Mouse (Mus musculus): ENCODE measurements around the gene Ccdc92.
A peak's percentile ranks its signal among the peaks of the same experiment; 100 is the strongest.

Ccdc92 gene

DNA sequence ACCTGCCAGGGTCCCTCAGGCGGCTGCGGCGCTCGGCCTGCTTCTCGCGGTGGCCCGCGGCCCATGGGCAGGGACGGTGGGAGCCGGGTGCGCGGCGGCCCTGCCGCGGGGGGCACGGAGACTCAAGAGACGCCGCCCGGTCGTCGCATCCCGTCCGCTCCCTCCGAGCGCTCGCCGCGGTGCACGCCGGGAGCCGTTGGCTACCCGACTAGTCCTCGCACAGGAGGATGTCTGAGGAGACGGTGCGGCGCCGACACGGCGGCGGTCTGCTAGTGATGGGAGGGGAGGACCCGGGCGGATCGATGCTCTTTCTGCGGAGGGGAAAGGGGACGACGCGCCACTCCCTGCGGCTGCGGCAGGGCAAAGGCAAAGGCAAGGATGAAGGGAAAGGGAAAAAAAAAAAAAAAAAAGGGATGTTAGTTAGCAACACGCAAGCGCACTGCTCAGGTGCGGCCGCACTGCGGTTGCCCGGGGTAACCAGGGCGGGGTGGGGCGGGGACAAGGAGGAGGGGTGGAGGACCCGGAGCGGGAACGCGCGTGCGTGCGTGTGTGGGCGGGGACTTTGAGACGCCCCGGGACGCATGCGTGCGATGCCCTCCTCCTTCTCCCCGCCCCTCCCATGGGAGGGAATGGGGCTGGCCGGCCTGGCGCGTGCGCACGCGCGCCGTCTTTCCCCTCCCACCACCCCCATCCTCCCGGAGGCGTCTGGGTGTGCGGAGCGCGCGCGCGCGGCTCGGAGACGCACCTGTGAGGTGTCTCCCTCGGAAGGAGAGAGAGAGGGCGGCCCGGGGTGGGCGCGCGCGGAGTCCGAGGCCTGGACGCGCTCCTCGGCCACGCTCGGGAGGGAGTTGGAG is at the start of gene Ccdc92, which contains the start of gene Zfp664:
Gene Ccdc92, minus strand, starts transcription at position 412 of the 854 bp plus-strand sequence.
Gene Zfp664, plus strand, starts transcription at position 679 of the 854 bp plus-strand sequence.
- DNase-seq (ENCODE audit: low spot score) = peak; percentile 97

DNA sequence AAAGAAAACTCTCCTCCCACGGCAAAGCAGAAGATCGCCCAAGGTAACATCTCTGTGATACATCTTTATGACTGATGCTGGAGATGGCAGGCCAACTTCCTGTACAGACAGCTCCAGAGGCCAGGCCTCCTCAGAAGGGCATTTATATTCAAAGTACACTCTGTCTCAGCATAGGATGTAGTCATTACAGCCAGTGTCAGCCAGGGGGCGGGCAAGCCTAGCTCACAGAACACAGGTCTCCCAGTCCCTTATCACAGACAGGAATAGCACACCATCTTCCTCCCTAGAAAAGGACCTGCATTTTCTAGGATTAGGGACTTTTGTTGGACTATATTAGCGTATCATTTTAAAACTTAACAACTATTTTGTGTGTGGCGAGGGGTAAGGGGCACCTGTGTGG is 46.6 kb upstream of the Ccdc92 start:
- peak; percentile 78 for DNase-seq (ENCODE audit: low spot score)

DNA sequence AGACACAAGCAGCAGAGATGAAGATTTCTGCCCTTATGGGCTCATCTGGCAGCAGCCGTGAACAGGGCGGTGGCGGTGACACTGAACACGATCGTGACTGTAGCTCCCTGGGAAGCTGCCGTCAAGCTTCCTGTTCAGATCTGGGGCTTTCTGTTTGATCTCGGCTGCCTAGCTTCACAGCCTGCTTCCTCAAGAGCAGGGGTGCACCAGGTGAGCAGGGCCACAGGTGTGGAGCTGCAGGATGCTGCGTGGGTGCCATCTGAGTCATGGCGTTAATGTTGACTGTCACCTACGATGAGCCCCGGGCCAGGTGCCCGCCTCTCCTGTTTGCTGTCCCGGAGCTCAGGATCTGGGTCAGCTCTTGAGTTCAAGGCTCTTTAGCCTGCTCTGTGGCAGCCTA is 44.7 kb upstream of the Ccdc92 start:
- no peak for DNase-seq (ENCODE audit: low spot score)

DNA sequence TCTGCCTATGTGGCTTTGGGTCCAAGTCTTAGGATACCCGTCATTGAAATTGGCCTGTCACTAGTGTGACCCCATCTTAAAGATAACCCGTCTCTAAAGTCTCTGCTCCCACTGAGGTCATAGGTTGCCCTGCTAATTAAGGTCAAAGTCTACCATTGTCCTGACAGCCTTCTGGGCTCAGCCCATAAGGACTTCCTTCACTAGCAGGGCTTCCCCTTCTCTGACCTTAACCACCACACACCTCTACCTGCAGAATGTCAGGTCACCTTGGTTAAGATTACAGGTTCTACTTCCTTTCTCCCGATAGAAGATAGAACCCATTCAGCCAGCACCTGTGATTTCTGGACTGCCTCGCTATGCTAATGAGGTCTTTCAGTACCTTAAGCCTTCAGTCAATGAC is 41.6 kb upstream of the Ccdc92 start:
- no peak for DNase-seq (ENCODE audit: low spot score)

DNA sequence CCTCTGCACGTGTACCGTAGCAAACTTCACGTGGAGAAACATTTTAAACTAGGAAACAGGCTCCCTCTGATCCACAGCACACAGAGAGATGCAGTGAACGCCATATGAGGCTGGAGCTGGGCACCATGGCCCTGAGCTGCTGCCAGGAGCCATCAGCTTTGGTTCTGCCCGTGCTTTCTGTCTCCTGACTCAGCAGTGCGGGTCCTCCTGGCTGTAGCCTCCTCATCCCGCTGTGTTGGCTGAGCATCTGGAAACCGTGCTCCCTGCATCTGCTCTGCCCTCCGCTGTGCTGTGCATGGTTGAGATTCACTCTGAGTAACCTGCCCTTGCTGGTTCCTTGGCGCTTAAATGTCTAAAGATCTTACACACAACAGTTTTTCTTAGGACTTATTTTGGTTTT is 40.0 kb upstream of the Ccdc92 start:
- no peak for DNase-seq (ENCODE audit: low spot score)

DNA sequence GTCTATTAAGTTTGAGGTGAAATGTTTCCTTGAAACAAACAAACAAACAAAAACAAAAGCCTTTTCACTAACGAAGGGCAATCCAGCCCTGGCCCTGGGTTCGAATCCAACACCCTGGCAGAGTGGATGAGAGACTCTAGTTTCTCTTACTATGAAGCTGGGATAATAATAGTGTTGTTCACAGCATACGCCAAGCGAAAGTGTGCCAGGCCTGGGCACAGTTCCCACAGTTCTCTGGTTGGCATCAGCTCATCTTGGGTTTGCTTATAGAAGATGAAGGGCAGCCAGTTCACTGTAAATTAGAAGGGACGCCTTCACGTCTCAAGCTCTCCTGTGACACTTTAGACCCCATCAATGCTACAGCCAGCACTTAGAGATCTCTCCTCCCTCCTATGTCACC is 39.5 kb upstream of the Ccdc92 start:
- no peak for DNase-seq (ENCODE audit: low spot score)

DNA sequence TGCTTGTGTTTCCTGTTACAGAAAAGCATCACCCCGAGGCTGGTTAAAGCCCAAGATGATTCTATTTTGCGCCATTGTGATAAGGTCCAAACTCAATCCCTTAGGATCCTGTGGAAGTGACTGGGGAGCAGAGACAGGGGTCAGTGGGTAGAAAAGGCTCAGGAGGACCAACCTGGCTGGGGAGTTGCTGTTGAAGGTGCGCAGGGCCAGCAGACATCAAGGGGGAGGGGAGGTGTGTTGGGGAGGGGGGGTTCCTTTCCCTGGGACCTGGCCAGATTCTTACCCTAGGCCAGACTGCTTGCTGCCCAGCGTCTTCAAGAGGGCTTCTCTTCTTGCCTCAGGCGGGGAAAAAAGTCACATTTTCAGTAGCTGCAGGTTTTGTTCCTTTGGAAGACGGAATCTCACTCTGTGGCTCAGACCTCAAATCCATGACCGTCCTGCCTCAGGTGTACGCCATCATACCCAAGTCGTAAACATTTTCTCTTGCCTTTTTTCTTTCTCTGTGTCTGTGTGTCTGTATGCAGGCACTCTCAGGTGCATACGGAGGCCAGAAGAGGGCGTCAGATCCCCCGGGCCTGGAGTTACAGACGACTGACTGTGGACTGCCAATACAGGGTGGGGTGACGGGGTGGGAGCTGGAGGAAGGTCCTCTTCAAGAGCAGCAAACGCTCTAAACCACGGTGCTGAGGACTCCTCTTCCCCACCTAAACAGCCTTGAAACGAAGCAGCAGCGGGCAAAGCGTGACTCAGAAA is 38.7 kb upstream of the Ccdc92 start:
- DNase-seq (ENCODE audit: low spot score) = no peak

DNA sequence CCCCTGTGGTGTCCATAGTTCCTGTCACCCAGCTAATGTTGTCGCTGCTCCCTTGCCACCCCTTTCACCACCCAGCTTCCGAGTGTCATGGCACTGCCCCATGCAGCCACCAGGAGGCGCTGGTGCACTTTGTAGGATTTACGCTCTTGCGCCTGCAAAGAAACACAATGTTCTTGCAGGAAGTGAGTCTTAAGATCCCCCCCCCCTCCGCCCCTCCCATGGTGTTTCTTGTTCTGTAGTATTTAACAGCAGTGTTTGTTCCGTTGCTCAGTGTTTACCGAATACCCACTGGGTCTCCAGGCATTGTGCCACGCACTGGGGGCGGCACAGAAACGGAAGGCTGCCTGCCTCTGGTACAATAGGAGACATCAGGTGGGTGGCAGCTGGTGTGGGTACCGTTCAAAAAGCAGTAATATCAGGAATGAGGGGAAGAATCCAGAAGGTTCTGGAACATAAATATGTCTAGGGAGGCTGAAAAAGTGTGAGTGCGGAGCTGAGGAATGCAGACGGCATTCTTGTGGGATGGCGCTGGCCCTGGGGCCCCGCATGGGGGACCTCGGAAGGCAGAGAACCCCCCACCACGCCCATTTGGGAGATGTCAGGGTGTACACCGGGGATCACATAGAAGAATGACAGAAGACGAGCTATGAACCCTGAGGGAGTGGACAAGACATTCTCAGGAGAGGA is 37.9 kb upstream of the Ccdc92 start:
- DNase-seq (ENCODE audit: low spot score) = peak; percentile 79

DNA sequence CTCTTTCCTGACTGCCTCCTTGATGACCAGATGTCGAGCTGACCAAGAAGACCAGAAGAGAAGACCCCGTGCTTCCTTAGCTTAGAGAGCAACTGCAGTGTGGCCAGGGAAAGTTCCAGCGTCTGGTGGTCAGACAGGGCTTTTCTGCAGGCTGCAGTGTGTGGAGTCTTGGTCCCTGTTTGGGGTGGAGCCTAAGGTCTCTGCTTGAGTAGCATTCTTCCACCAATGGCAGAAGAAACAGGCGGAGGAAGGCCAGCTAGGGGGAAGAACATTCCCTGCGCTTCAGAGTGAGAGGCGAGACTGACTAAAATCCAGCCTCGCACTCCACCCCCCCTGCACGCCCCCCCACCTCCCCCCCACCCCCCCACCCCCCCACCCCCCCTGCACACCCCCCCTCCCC is 33.9 kb upstream of the Ccdc92 start:
- no peak for DNase-seq (ENCODE audit: low spot score)

DNA sequence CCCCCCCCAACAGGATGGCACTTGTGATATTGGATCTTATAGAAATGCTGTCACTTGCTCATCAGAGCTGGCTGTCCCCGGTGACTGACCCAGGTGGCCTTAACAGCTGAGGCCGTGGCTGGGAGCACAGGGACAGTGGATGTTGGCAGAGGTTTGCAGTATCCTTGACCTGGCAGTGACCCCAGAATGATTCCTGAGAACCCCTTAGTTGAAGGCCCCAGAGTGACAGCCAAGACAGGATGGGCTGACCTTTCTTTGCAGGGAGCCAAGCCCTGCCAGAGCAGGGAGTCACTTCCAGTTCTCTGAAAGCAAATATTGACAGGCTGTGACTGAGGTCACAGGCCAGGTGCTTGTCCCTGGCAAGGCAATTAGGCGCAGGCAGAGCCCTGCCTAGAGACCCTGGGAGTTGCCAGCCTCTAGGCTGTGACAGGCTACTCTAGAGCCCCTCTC is 29.7 kb upstream of the Ccdc92 start:
- DNase-seq (ENCODE audit: low spot score) = no peak

DNA sequence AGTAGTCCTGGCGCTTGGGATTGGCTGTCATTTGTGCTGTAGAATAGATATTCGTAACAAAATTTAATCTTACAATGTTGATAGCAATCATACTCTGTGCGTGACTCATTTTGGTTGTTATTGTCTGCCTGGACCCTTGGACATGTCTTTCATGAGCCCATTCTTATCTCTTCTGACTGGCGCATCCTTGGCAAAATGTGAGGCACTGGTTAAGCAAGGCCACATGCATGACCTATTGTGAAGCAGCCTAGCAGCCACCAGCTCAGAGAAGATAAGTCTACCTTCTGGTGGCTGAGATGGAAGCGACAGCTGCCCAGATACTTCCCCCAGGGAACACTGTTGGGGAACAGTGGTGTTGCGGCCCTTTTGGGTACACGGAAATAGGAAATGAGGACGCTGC is 26.4 kb upstream of the Ccdc92 start:
- no peak for DNase-seq (ENCODE audit: low spot score)

DNA sequence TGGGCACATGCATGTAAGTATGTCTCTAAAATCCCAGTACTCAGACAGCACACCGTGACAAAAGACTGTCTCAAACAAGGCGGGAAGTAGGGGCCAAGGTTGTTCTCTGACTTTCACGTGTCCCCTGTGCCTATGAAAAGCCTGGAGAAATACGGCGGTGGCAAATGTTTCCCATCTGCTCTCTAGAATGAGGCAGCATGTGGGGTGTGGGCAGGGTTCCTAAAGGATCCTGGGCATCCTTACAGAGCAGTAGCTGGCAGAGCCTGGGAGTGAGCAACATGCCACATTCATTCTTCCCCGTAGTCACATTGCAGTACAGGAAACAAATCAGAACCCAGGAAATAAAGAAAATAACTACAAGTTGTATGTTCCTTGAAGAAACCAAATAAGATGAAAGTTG is 21.7 kb upstream of the Ccdc92 start:
- DNase-seq (ENCODE audit: low spot score) = no peak

DNA sequence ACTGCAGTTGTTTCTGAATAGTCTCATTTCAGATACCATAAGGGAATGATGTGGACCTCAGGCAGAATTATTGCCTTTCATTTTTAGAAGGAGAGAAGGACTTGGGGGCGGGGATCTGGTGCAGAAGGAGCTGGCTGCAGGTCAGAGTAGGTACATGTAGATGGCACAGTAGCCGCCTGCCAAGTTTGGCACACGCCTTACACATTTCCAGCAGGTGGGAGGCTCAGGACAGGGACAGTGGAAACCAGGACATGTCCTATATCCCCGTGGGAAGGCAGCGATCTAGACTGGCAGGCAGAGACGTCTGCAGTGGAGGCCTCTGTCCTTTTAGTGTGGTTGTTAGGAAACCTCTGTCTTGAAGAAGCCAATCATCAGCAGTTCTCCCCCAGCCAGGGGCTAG is 17.6 kb upstream of the Ccdc92 start:
- no peak for DNase-seq (ENCODE audit: low spot score)

DNA sequence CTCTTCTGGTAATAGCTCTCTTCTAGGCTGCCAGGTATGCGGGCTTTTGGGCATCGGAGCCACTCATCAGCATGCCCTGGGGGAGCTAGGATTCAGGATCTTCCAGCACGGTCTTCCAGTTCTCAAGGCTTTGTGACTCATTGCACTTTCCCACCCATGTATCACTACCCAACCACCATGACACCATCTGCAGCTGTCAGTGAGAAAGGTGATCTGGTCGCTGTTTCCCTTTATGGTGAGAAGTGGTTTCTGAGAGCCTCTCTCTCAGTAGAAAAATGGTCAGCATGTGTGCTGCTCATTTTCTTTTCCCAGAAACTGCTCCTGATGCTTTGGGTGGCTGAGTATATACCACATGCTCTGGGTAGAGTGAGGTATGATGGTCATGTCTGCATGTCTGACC is 17.0 kb upstream of the Ccdc92 start:
- no peak for DNase-seq (ENCODE audit: low spot score)

DNA sequence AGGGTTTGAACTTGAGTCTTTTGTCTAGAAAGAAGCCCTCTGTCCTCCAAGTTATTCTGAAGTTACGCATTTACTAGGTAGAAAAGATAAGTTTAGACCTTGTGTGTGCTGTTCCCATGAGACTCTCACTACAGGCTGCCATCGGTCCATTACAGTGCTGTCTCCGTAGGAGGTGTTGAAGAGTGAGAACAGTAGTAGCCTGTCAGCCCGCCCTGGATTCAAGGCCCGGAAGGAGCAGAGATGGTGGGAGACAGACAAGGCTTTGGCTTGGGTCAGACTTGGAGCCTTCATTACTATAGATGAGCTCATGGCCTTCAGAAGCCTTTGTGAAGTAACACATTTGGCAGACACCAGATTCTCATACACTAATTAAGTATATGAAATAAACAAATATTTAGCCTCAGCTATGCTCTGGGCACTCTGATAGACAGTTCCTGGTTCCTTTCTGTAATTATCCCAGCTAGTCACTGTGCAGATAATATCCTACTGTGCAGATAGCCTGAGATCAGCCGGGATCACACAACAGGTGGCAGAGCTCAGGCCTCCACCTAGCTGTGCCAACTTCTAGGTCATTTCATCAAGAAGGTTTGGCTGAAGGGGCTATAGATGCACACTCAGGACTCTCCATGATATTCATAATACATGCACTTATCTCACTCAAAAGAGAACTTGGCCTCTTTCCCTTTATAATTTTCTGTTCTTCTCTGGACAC is 11.8 kb upstream of the Ccdc92 start:
- no peak for DNase-seq (ENCODE audit: low spot score)

DNA sequence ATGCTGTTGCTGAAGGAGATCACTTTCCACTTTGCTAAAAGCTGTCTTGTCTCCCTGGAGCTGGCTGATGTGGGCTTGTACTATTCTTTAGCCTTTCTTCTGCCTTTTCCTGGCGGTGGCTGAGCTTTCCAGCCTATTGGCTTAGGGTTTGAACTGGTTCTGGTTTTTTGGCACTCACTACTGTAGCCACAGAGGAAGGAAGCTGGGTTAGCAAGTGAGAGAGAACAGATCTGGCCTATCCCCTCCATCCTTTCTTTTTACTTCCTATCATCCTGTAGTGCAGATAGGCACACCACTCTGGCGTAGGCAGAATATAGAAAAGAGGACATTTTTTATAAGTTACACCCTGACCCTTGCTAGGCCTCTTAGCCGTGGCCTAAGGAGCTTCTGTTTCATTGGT is 10.9 kb upstream of the Ccdc92 start:
- no peak for DNase-seq (ENCODE audit: low spot score)

DNA sequence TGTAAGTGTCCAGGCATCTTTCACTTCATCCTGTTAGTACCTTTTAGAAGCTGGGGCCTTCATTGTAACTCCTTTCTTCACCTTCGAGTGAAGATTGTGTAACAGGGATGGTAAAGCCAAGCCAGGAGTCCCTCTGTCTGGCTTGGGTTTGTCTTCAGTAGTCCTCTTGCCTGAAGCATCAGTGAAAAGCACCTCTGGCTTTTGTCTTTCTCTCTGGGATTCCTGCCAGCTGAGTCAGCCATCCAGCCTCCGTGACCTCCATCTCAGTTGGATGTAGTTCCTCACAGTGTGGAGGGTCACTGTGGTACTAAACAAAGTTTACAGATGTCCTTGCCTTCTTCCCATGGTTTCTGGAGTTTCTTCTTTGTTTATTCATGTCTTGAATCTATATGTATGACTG is 9.8 kb upstream of the Ccdc92 start:
- peak; percentile 45 for DNase-seq (ENCODE audit: low spot score)

DNA sequence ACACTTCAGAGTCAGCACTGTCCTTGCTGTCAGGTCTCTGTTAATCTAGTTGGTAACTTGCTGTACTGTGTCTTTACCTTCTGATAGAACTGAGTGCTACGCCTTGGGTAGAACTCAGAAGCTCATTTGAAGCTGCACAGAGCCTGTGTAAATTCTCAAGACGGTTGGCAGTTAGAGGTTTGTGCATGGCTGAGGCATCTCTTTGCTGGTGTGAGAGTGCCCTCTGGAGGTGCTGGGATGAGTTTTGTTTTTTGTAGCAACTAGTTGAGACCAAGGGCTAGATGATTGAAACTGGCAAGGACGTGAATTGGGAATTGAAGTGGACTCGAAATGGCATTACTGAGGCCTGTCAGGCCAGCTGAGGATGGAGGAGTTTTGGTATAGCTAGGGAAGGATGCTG is 6.8 kb upstream of the Ccdc92 start:
- peak; percentile 40 for DNase-seq (ENCODE audit: low spot score)

DNA sequence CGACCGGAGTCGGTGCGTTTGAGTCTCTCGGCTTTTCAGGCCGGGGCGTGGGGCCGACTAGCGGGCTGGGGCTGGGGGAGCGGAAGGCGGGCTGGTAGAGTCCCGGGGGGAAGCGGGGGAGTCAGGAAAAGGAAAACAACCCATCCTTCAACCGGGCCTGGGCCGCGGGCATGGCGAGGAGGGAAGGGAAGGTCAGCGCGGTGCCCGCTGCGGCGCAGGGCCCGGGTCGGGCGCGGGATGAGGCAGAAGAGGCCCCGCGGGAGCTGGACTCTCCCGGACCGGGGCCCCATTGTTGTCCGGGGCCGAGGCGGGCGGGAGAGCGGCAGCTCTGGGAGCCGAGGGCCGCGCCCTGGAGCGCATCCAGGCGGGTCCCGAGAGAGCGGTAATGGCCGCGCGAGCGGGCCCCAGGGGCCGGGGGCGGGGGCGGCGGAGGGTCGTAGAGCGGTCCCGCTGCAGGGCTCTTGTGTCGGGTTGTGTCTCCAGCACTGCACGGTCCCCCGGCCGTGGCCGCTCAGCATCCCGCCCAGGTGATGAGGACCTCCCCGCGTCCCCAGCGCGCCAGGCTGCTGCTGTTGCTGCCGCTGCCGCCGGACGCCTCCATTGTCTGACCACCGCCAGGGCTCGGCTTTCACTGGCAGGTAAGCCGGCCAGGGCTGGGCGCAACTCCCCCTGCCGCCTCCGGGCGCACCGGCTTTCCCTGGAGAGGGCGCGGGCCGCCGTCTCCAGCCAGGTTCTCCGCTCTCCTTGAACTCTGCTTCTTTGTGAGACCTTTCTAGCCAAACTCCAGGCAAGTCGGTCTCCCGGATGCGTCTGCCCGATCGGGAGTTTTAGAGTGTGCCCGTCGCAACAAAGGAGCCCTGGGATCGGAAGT is 882 bp upstream of the Ccdc92 start:
- peak; percentile 42 for DNase-seq (ENCODE audit: low spot score)

DNA sequence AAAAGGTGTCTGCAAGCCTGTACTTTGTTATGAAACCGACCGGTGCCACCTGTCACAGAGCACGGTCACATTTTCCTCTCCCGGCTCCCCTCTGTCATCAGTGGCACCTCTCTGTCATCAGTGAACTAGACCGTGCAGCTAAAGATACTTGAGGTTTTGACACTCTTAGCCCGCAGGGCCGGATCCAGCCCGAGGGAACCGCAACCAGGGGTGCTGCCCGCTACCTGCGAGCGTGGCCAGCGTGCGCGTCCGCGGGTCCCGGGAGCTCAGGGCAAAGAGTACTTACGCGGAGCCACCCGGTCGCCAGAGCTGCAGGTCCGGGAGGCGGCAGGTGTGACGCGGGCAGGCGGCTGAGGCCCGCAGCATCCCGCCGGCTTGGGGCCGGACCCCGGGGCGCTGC is 761 bp downstream of the Ccdc92 start:
- DNase-seq (ENCODE audit: low spot score) = peak; percentile 30

DNA sequence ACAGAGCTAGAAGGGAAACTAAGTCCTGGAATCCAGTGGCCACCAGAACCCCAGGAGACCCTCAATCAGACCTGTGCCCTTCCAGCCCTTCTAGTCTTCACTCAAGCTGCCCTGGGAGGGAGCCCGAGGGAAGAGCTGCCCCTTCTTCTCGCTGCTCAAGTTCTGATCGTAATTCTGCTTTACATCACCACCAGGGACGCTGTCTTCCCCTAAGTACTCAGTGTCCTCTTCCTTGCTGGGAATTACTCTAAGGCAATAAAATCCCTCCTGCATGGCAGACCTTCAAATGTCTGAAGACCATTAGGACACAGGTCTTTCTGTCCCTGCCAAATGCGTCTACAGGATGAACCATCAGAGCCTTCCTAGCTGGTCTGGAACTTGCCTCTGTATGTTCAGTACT is 2.2 kb downstream of the Ccdc92 start:
- DNase-seq (ENCODE audit: low spot score) = no peak

Data from ovary, postnatal 36 days (tissue).